In genomic region chr5:65795994-65796298, GRCm38 (mm10) we compare ENCODE assay signal across 26 mouse cellular contexts. TPM values are rescaled to one million over a fixed set of nuclear protein-coding genes. Genes with fewer than 3 reads are reported as not detected.
A peak's percentile ranks its signal among the peaks of the same experiment; 100 is the strongest.
DNase-seq lines count a peak whose midpoint lies in the region; ATAC-seq and TF ChIP-seq lines count a peak whose summit lies in the region.
"Had no signal": no experiment of that assay in that cellular context is flagged by ENCODE, and none has a peak within 500 bp of the region (broad histone marks: within the 10 kb centered on the region; RNA-seq: fewer than 3 reads in every experiment).

No protein-coding gene starts in this region.

- TF ChIP-seq POLR2A in thymus, adult 2 months (IDR thresholded peaks at IDR 0.05; ENCODE audit: control insufficient read depth, extremely low read depth, insufficient read depth, low read length, poor library complexity): no peak

- no peak overlapping the region for H3K4me3 ChIP-seq in thymus, adult 2 months (ENCODE audit: control insufficient read depth, insufficient read depth, low read length)
- H3K4me3 ChIP-seq in liver, embryonic 13.5 days (replicated peaks): no peak overlapping the region
- no peak overlapping the region for H3K4me3 ChIP-seq in midbrain, embryonic 14.5 days (replicated peaks; ENCODE audit: low read depth, low read length)
- no peak overlapping the region for H3K4me3 ChIP-seq in forebrain, embryonic 11.5 days (ENCODE audit: low read depth, low read length)
- H3K4me3 ChIP-seq: embryonic facial prominence, embryonic 10.5 days; forebrain, embryonic 12.5 days; heart, adult 2 months; hindbrain, embryonic 12.5 days; kidney, embryonic 15.5 days; limb, embryonic 15.5 days had no signal

- no peak for DNase-seq in thymus, adult 2 months
- no peak for DNase-seq in thymus, postnatal 25 days
- DNase-seq in ZHBTc4 (ENCODE audit: low read depth, low spot score): peak; percentile 3
- DNase-seq in liver, embryonic 13.5 days: no peak
- DNase-seq in midbrain, embryonic 14.5 days: no peak
- DNase-seq in left cerebral cortex, adult 18-20 months (ENCODE audit: low spot score in 2 of 2): no peak
- DNase-seq in forebrain, embryonic 11.5 days (ENCODE audit: low spot score): no peak
- DNase-seq: adrenal gland, adult 2 months; B cell, adult 2 months; cerebellum, adult 11-12 months; cerebellum, postnatal 25 days; gastrocnemius, postnatal 25 days; heart, adult 2 months; kidney, adult 11 months; kidney, postnatal 36 days; left cerebral cortex, postnatal 4 days had no signal

- peak overlapping the region; percentile 94 for H3K27ac ChIP-seq in thymus, adult 2 months (ENCODE audit: control insufficient read depth, insufficient read depth, low read length)
- H3K27ac ChIP-seq in liver, embryonic 13.5 days: peak overlapping the region; percentile 71
- no peak overlapping the region for H3K27ac ChIP-seq in midbrain, embryonic 14.5 days (replicated peaks; ENCODE audit: low read depth, low read length)
- no peak overlapping the region for H3K27ac ChIP-seq in forebrain, embryonic 11.5 days (ENCODE audit: low read depth, low read length)
- H3K27ac ChIP-seq: embryonic facial prominence, embryonic 10.5 days; forebrain, embryonic 12.5 days; heart, adult 2 months; hindbrain, embryonic 12.5 days; kidney, embryonic 15.5 days; limb, embryonic 15.5 days; macrophage; stomach, postnatal 0 days had no signal

- H3K9ac ChIP-seq in liver, embryonic 13.5 days: no peak overlapping the region
- no peak overlapping the region for H3K9ac ChIP-seq in midbrain, embryonic 14.5 days (replicated peaks; ENCODE audit: low read length)
- H3K9ac ChIP-seq in forebrain, embryonic 11.5 days (ENCODE audit: low read length): no peak overlapping the region
- H3K9ac ChIP-seq: forebrain, embryonic 12.5 days; hindbrain, embryonic 12.5 days; kidney, embryonic 15.5 days; limb, embryonic 15.5 days had no signal

- TF ChIP-seq CTCF in thymus, adult 2 months (IDR thresholded peaks at IDR 0.05; ENCODE audit: borderline replicate concordance, control insufficient read depth, extremely low read depth, insufficient read depth, low read length, poor library complexity): no peak

- peaks cover 18% of the 10 kb centered on the region for H3K36me3 ChIP-seq in thymus, adult 2 months (ENCODE audit: control insufficient read depth, insufficient read depth, low read length)
- H3K36me3 ChIP-seq in liver, embryonic 13.5 days: peaks cover 53% of the 10 kb centered on the region
- peaks cover 56% of the 10 kb centered on the region for H3K36me3 ChIP-seq in midbrain, embryonic 14.5 days (ENCODE audit: control insufficient read depth, insufficient read depth, low read length)
- no peaks in the 10 kb centered on the region; the same call in 1 of the 2 replicates for H3K36me3 ChIP-seq in forebrain, embryonic 11.5 days (ENCODE audit: control insufficient read depth, insufficient read depth, low read length)

- H3K4me2 ChIP-seq in liver, embryonic 13.5 days: no peak overlapping the region
- no peak overlapping the region for H3K4me2 ChIP-seq in midbrain, embryonic 14.5 days (ENCODE audit: low read length)
- no peak overlapping the region for H3K4me2 ChIP-seq in forebrain, embryonic 11.5 days (ENCODE audit: low read depth, low read length, severe bottlenecking)
- H3K4me2 ChIP-seq: forebrain, embryonic 12.5 days; hindbrain, embryonic 12.5 days; kidney, embryonic 15.5 days; limb, embryonic 15.5 days; midbrain, embryonic 11.5 days had no signal

- H3K9me3 ChIP-seq in liver, embryonic 13.5 days (replicated peaks): no peaks in the 10 kb centered on the region
- no peaks in the 10 kb centered on the region for H3K9me3 ChIP-seq in midbrain, embryonic 14.5 days (ENCODE audit: control insufficient read depth, low read length)
- H3K9me3 ChIP-seq in forebrain, embryonic 11.5 days (ENCODE audit: control insufficient read depth, low read length): no peaks in the 10 kb centered on the region
- H3K9me3 ChIP-seq: embryonic facial prominence, embryonic 10.5 days; forebrain, embryonic 12.5 days; hindbrain, embryonic 12.5 days; kidney, embryonic 15.5 days; limb, embryonic 15.5 days had no signal

- H3K4me1 ChIP-seq in thymus, adult 2 months (replicated peaks; ENCODE audit: control insufficient read depth, insufficient read depth, low read length): peaks cover 13% of the 10 kb centered on the region
- H3K4me1 ChIP-seq in liver, embryonic 13.5 days (replicated peaks): peaks cover 19% of the 10 kb centered on the region
- no peaks in the 10 kb centered on the region for H3K4me1 ChIP-seq in midbrain, embryonic 14.5 days (ENCODE audit: control insufficient read depth, insufficient read depth, low read length)
- H3K4me1 ChIP-seq in forebrain, embryonic 11.5 days (replicated peaks; ENCODE audit: control insufficient read depth, insufficient read depth, low read length): no peaks in the 10 kb centered on the region
- H3K4me1 ChIP-seq: embryonic facial prominence, embryonic 10.5 days; forebrain, embryonic 12.5 days; hindbrain, embryonic 12.5 days; limb, embryonic 15.5 days had no signal

- H3K27me3 ChIP-seq in thymus, adult 2 months (ENCODE audit: control insufficient read depth, insufficient read depth, low read length): no peaks in the 10 kb centered on the region
- H3K27me3 ChIP-seq in liver, embryonic 13.5 days: no peaks in the 10 kb centered on the region
- H3K27me3 ChIP-seq in midbrain, embryonic 14.5 days (ENCODE audit: control insufficient read depth, insufficient read depth, low read length): no peaks in the 10 kb centered on the region
- H3K27me3 ChIP-seq in forebrain, embryonic 11.5 days (ENCODE audit: control insufficient read depth, insufficient read depth, low read length): no peaks in the 10 kb centered on the region
- H3K27me3 ChIP-seq: forebrain, embryonic 12.5 days; hindbrain, embryonic 12.5 days; kidney, embryonic 15.5 days; limb, embryonic 15.5 days had no signal

- peak; percentile 41; the same call in 1 of the 2 replicates for ATAC-seq in liver, embryonic 13.5 days (ENCODE audit: low read depth)
- ATAC-seq in megakaryocyte-erythroid progenitor cell, adult 5-6 weeks (replicated peaks; ENCODE audit: low FRiP score, low TSS enrichment, poor library complexity, severe bottlenecking): peak; percentile 69
- ATAC-seq in midbrain, embryonic 14.5 days (ENCODE audit: low FRiP score, low TSS enrichment): no peak
- no peak for ATAC-seq in forebrain, embryonic 11.5 days (replicated peaks; ENCODE audit: low FRiP score)
- ATAC-seq: lung, postnatal 0 days had no signal

- WGBS in thymus, adult 2 months: 100% methylated on average over 1 of the region's 1 CpGs
- WGBS in liver, embryonic 13.5 days (ENCODE audit: insufficient replicate concordance): 62% methylated on average over 1 of the region's 1 CpGs
- WGBS in midbrain, embryonic 14.5 days: 91% methylated on average over 1 of the region's 1 CpGs
- 94% methylated on average over 1 of the region's 1 CpGs for WGBS in forebrain, embryonic 11.5 days

RNA-seq across cellular contexts. Expression of gene N4bp2, which starts 32.6 kb away (rescaled TPM):
- 22.0 and 32.2 TPM in 2 replicates for polyA plus RNA-seq in thymus, adult 2 months (2012; rRNA removed)
- polyA plus RNA-seq in liver, embryonic 13.5 days (2015; fragmentation: Nextera tagmentation; extraction: Ambion mirVana): 9.6 and 11.5 TPM in 2 replicates
- 38.8 and 42.9 TPM in 2 replicates for total RNA-seq in megakaryocyte-erythroid progenitor cell, adult 5-6 weeks (2014; fragmentation: Nextera tagmentation)
- total RNA-seq in megakaryocyte-erythroid progenitor cell, adult 5-6 weeks (2017): 21.0 and 22.4 TPM in 2 replicates
- polyA plus RNA-seq in midbrain, embryonic 14.5 days (2014; fragmentation: Nextera tagmentation; extraction: Ambion mirVana): 26.1 and 32.6 TPM in 2 replicates
- 1 to 10 TPM; 4.5 to 6.3 TPM for total RNA-seq in left cerebral cortex, adult 18-20 months (2021)
- 47.1 and 56.3 TPM in 2 replicates for polyA plus RNA-seq in forebrain, embryonic 11.5 days (2014; fragmentation: Nextera tagmentation; extraction: Ambion mirVana)

Comparison
In these comparisons a context has a peak if more than half of its experiments do, and no peak if none do; other contexts are left out.
1. H3K27ac ChIP-seq: peak in thymus, adult 2 months (single experiment) and liver, embryonic 13.5 days (single experiment); none in midbrain, embryonic 14.5 days (single experiment) and forebrain, embryonic 11.5 days (single experiment).
2. ATAC-seq: peak in liver, embryonic 13.5 days (single experiment) and megakaryocyte-erythroid progenitor cell, adult 5-6 weeks (single experiment); none in midbrain, embryonic 14.5 days (single experiment) and forebrain, embryonic 11.5 days (single experiment).